ENCODE assay signal across 18 mouse cellular contexts in genomic region chr14:78041886-78042526, GRCm38 (mm10). TPM values are rescaled to one million over a fixed set of nuclear protein-coding genes. Genes with fewer than 3 reads are reported as not detected.
DNase-seq lines count a peak whose midpoint lies in the region; ATAC-seq and TF ChIP-seq lines count a peak whose summit lies in the region.
"Had no signal": no experiment of that assay in that cellular context is flagged by ENCODE, and none has a peak within 500 bp of the region (broad histone marks: within the 10 kb centered on the region; RNA-seq: fewer than 3 reads in every experiment).

No protein-coding gene starts in this region.

- DNase-seq in layer of hippocampus, adult 2 months (ENCODE audit: low spot score in 2 of 2): no peak
- DNase-seq in layer of hippocampus, postnatal 10 days (ENCODE audit: low spot score in 2 of 2): no peak
- peak; percentile 31 for DNase-seq in ZHBTc4 (ENCODE audit: low read depth, low spot score)
- DNase-seq in lung, postnatal 0 days (ENCODE audit: low spot score): no peak
- DNase-seq: kidney, postnatal 14 days; right cerebral cortex, postnatal 14 days had no signal

- no peaks in the 10 kb centered on the region for H3K36me3 ChIP-seq in ES-Bruce4 (ENCODE audit: control insufficient read depth, insufficient read depth, low read length, poor library complexity, severe bottlenecking)
- no peaks in the 10 kb centered on the region for H3K36me3 ChIP-seq in small intestine, adult 2 months (ENCODE audit: control insufficient read depth, insufficient read depth, low read length)
- H3K36me3 ChIP-seq in forebrain, embryonic 16.5 days (ENCODE audit: control insufficient read depth, insufficient read depth): no peaks in the 10 kb centered on the region
- no peaks in the 10 kb centered on the region for H3K36me3 ChIP-seq in lung, postnatal 0 days (ENCODE audit: insufficient read depth, low read length)
- H3K36me3 ChIP-seq: embryonic facial prominence, embryonic 12.5 days; forebrain, embryonic 12.5 days; liver, embryonic 15.5 days had no signal

- WGBS in small intestine, adult 2 months: 79% methylated on average over 11 of the region's 11 CpGs
- WGBS in forebrain, embryonic 16.5 days: 79% methylated on average over 11 of the region's 11 CpGs
- WGBS in lung, postnatal 0 days: 67% methylated on average over 11 of the region's 11 CpGs

- no peak overlapping the region for H3K4me3 ChIP-seq in layer of hippocampus, adult 2 months
- H3K4me3 ChIP-seq in ES-Bruce4 (ENCODE audit: low read depth, low read length): no peak overlapping the region
- no peak overlapping the region for H3K4me3 ChIP-seq in small intestine, adult 2 months (ENCODE audit: low read depth, low read length)
- no peak overlapping the region for H3K4me3 ChIP-seq in forebrain, embryonic 16.5 days (replicated peaks; ENCODE audit: low read length)
- no peak overlapping the region for H3K4me3 ChIP-seq in lung, postnatal 0 days (ENCODE audit: low read depth, low read length)
- H3K4me3 ChIP-seq: embryonic facial prominence, embryonic 12.5 days; forebrain, embryonic 12.5 days; liver, embryonic 15.5 days had no signal

- ATAC-seq in forebrain, embryonic 16.5 days: no peak
- ATAC-seq in lung, postnatal 0 days: no peak
- ATAC-seq: hindbrain, embryonic 16.5 days had no signal

- H3K9me3 ChIP-seq in ES-Bruce4 (replicated peaks; ENCODE audit: control insufficient read depth, insufficient read depth, low read length, poor library complexity, severe bottlenecking): no peaks in the 10 kb centered on the region
- no peaks in the 10 kb centered on the region for H3K9me3 ChIP-seq in forebrain, embryonic 16.5 days (ENCODE audit: control insufficient read depth, low read length)
- H3K9me3 ChIP-seq in lung, postnatal 0 days (ENCODE audit: low read length): no peaks in the 10 kb centered on the region
- H3K9me3 ChIP-seq: embryonic facial prominence, embryonic 12.5 days; forebrain, embryonic 12.5 days; liver, embryonic 15.5 days had no signal

- H3K4me1 ChIP-seq in ES-Bruce4 (ENCODE audit: control insufficient read depth, insufficient read depth, low read length): no peaks in the 10 kb centered on the region
- H3K4me1 ChIP-seq in small intestine, adult 2 months (ENCODE audit: control insufficient read depth, insufficient read depth, insufficient read length, low read length): no peaks in the 10 kb centered on the region
- peaks cover 6% of the 10 kb centered on the region; the same call in 1 of the 2 replicates for H3K4me1 ChIP-seq in forebrain, embryonic 16.5 days (replicated peaks; ENCODE audit: control insufficient read depth, insufficient read depth, low read length)
- H3K4me1 ChIP-seq in lung, postnatal 0 days (ENCODE audit: insufficient read depth, low read depth, low read length): no peaks in the 10 kb centered on the region
- H3K4me1 ChIP-seq: embryonic facial prominence, embryonic 12.5 days; forebrain, embryonic 12.5 days; liver, embryonic 15.5 days had no signal

- H3K9ac ChIP-seq in ES-Bruce4 (ENCODE audit: low read depth, poor library complexity, severe bottlenecking): no peak overlapping the region
- H3K9ac ChIP-seq in forebrain, embryonic 16.5 days (replicated peaks; ENCODE audit: low read depth, low read length): no peak overlapping the region
- H3K9ac ChIP-seq in lung, postnatal 0 days (replicated peaks; ENCODE audit: low read depth): no peak overlapping the region
- H3K9ac ChIP-seq: embryonic facial prominence, embryonic 12.5 days; forebrain, embryonic 12.5 days; liver, embryonic 15.5 days had no signal

- no peak overlapping the region for H3K27ac ChIP-seq in layer of hippocampus, adult 2 months
- no peak overlapping the region for H3K27ac ChIP-seq in ES-Bruce4 (ENCODE audit: insufficient read depth, low read length)
- no peak overlapping the region for H3K27ac ChIP-seq in small intestine, adult 2 months (ENCODE audit: insufficient read depth, low read depth, low read length)
- no peak overlapping the region for H3K27ac ChIP-seq in forebrain, embryonic 16.5 days (ENCODE audit: low read length)
- H3K27ac ChIP-seq in lung, postnatal 0 days (ENCODE audit: low read length): no peak overlapping the region
- H3K27ac ChIP-seq: embryonic facial prominence, embryonic 12.5 days; forebrain, embryonic 12.5 days; liver, embryonic 15.5 days had no signal

- peak; percentile 60 for TF ChIP-seq CTCF in layer of hippocampus, adult 2 months (conservative IDR thresholded peaks at IDR 0.05)
- peak; percentile 59 for TF ChIP-seq CTCF in ES-Bruce4 (IDR thresholded peaks at IDR 0.05; ENCODE audit: low read depth, low read length)
- TF ChIP-seq CTCF in small intestine, adult 2 months (IDR thresholded peaks at IDR 0.05; ENCODE audit: extremely low read depth, insufficient read length, insufficient replicate concordance, low read depth, low read length): peak; percentile 24; the same call in 1 of the 2 replicates
- TF ChIP-seq CTCF in lung, postnatal 0 days (IDR thresholded peaks at IDR 0.05): no peak; the same call in 1 of the 2 replicates

- no peak for TF ChIP-seq POLR2A in ES-Bruce4 (IDR thresholded peaks at IDR 0.05; ENCODE audit: insufficient read depth, low read length)
- no peak for TF ChIP-seq POLR2A in small intestine, adult 2 months (IDR thresholded peaks at IDR 0.05; ENCODE audit: low read depth, low read length)

- no peak for TF ChIP-seq EP300 in ES-Bruce4 (IDR thresholded peaks at IDR 0.05; ENCODE audit: insufficient read depth, low read depth, low read length)
- no peak for TF ChIP-seq EP300 in lung, postnatal 0 days (IDR thresholded peaks at IDR 0.05)

- no peaks in the 10 kb centered on the region for H3K27me3 ChIP-seq in ES-Bruce4 (ENCODE audit: control insufficient read depth, insufficient read depth, low read length, poor library complexity, severe bottlenecking)
- H3K27me3 ChIP-seq in small intestine, adult 2 months (ENCODE audit: control insufficient read depth, insufficient read depth, low read length): no peaks in the 10 kb centered on the region
- no peaks in the 10 kb centered on the region for H3K27me3 ChIP-seq in forebrain, embryonic 16.5 days (replicated peaks; ENCODE audit: control insufficient read depth, insufficient read depth, low read length)
- H3K27me3 ChIP-seq in lung, postnatal 0 days (replicated peaks; ENCODE audit: insufficient read depth, low read length): no peaks in the 10 kb centered on the region
- H3K27me3 ChIP-seq: embryonic facial prominence, embryonic 12.5 days; forebrain, embryonic 12.5 days; liver, embryonic 15.5 days had no signal

- no peak overlapping the region for H3K4me2 ChIP-seq in forebrain, embryonic 16.5 days (ENCODE audit: low read length)
- no peak overlapping the region for H3K4me2 ChIP-seq in lung, postnatal 0 days (replicated peaks; ENCODE audit: low read depth, low read length)
- H3K4me2 ChIP-seq: embryonic facial prominence, embryonic 12.5 days; forebrain, embryonic 12.5 days; liver, embryonic 15.5 days had no signal

RNA-seq across cellular contexts. Expression of gene Fam216b, which starts 46.8 kb away (rescaled TPM):
- under 1 TPM; 0.52 to 0.54 TPM for total RNA-seq in layer of hippocampus, adult 2 months (2021)
- total RNA-seq in layer of hippocampus, postnatal 10 days (2021): 1 to 10 TPM; 2.0 TPM
- not detected in 2 replicates for polyA plus RNA-seq in ES-Bruce4 (2011; ENCODE audit: insufficient read depth, insufficient read length, low read depth, missing spikeins)
- polyA plus RNA-seq in small intestine, adult 2 months (2012; rRNA removed): not detected in 2 replicates
- polyA plus RNA-seq in forebrain, embryonic 16.5 days (2015; fragmentation: Nextera tagmentation; extraction: Ambion mirVana): 0.30 and 0.53 TPM in 2 replicates
- polyA plus RNA-seq in lung, postnatal 0 days (2015; fragmentation: Nextera tagmentation; extraction: Ambion mirVana): 6.6 and 7.7 TPM in 2 replicates
- total RNA-seq: gastrocnemius, adult 8-10 months; MEL; monocyte, adult 5-6 weeks; neutrophil, adult 5-6 weeks had no signal
- polyA plus RNA-seq: embryonic facial prominence, embryonic 12.5 days; forebrain, embryonic 12.5 days; liver, embryonic 15.5 days; stomach, embryonic 14.5 days had no signal
